Mouse (Mus musculus) midbrain, embryonic 15.5 days (tissue): Measurements from ENCODE around the gene Gtf2e1. TPM values are rescaled to one million over a fixed set of nuclear protein-coding genes. Genes with fewer than 3 reads are reported as not detected.

Experiments
- ATAC-seq: fragments of 200-750 bp; cut with Nextera tagmentation; replicated peaks from 2 replicates; pipeline ENCODE4 v1.8.0; 2017; ENCODE audit warnings: moderate TSS enrichment
- H3K27ac ChIP-seq: fragments of 300-500 bp; sonication (generic); 2 replicates; pipeline ENCODE4 v1.5.1; 2015; ENCODE audit warnings: mild to moderate bottlenecking, inconsistent platforms
- H3K27me3 ChIP-seq: fragments of 300-500 bp; sonication (generic); replicated peaks from 2 replicates; pipeline ENCODE4 v1.6.1; 2015; ENCODE audit warnings: inconsistent platforms
- H3K36me3 ChIP-seq: fragments of 300-500 bp; sonication (generic); replicated peaks from 2 replicates; pipeline ENCODE4 v1.6.1; 2015; ENCODE audit warnings: inconsistent platforms
- H3K4me1 ChIP-seq: fragments of 300-500 bp; sonication (generic); 2 replicates; pipeline ENCODE4 v1.6.1; 2015; ENCODE audit warnings: inconsistent platforms
- H3K4me2 ChIP-seq: fragments of 300-500 bp; sonication (generic); 2 replicates; pipeline ENCODE4 v1.6.1; 2015; ENCODE audit warnings: inconsistent platforms, mild to moderate bottlenecking, moderate library complexity
- H3K4me3 ChIP-seq: fragments of 300-500 bp; sonication (generic); 2 replicates; pipeline ENCODE4 v1.5.1; 2015; ENCODE audit warnings: mild to moderate bottlenecking, inconsistent platforms
- H3K9ac ChIP-seq: fragments of 300-500 bp; sonication (generic); 2 replicates; pipeline ENCODE4 v1.6.1; 2015; ENCODE audit warnings: mild to moderate bottlenecking, inconsistent platforms
- H3K9me3 ChIP-seq: fragments of 300-500 bp; sonication (generic); 2 replicates; pipeline ENCODE4 v1.6.1; 2016; ENCODE audit warnings: inconsistent platforms
- WGBS: fragments of 180-500 bp; shearing (Covaris S2); methylation state at CpG from one replicate; pipeline ENCODE4 v1.1.7; 2015; ENCODE audit warnings: mixed read lengths; 5-methylcytosine and 5-hydroxymethylcytosine counted together
- polyA plus RNA-seq: library from polyadenylated mRNA; unstranded; fragments of >200 nt; fragmentation: Nextera tagmentation; extraction: Ambion mirVana; gene quantifications from 2 replicates; pipeline ENCODE4 v1.2.1, GENCODE M21; 2015

Gtf2e1 gene
- polyA plus RNA-seq, 1 experiment from 2014 or later: 32.4 TPM

GRCm38 (mm10) chr16:37539240-37539610, 364 bp downstream of the Gtf2e1 start:
- Histone ChIP-seq H3K9me3 (no peaks in the 10 kb centered on the region), H3K4me2 (peak overlapping the region; percentile 60), H3K27ac (peak overlapping the region; percentile 96), H3K36me3 (peaks cover 3% of the 10 kb centered on the region; the same call in 1 of the 2 replicates), H3K4me1 (peaks cover 29% of the 10 kb centered on the region), H3K4me3 (peak overlapping the region; percentile 72), H3K9ac (peak overlapping the region; percentile 80), H3K27me3 (no peaks in the 10 kb centered on the region)
- WGBS: under 1% methylated on average over 22 of the region's 22 CpGs
- peak; percentile 65 for ATAC-seq

DNA sequence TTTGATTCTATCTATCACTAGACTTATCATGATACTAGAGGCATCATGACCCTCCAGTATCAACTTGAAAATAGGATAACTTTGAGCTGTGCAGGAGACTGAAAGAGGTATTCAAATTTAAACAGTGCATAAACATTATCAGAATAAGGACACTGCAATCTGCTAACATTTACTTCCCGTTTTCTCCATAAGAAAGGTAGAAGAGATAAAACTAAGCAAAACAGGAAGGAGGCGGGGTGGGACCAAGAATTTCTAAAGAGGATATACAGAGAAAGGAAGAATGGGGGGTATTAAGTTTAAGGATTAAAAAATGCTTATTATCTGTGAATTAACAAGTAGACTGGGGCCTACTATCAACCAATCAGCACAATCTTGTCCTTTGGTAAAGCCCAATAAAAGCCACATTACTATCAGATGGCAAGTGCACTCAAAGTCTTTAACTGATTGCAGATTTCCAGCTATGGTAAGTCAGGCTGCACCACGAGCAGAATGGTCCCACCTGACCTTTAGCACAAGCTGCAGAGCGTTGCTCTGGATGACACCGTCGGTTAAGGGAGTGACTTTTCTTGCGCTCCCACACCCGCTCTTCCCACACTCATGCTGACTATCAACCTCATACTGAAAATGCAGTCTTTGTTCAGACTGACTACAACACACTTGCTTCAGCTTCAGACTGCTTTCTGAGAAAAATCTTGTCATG, 6.1 kb downstream of the Gtf2e1 start:
- H3K27ac ChIP-seq: no peak overlapping the region
- no peak overlapping the region for H3K9ac ChIP-seq

DNA sequence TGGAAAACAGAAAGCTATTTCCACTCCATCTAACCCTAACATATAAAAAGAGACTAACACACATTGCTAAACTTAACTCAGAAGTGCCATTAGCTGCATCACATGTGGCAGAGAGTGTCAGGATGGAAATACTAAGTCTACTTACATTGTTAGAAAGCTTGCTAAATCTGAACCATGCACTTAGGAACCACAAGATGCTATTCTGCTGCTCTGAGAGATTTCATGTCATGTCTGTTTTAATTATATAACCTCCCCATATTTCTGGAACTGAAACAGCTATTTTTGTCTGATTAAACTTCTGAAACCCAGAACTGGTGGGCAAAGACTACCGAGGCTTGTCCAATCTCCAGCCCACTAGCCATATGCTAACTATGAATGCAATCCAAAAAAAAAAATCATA, 7.5 kb downstream of the Gtf2e1 start:
- H3K27me3 ChIP-seq: no peaks in the 10 kb centered on the region
- peaks cover 3% of the 10 kb centered on the region; the same call in 1 of the 2 replicates for H3K36me3 ChIP-seq
- no peak overlapping the region for H3K9ac ChIP-seq
- 87% methylated on average over 1 of the region's 1 CpGs for WGBS
- no peak overlapping the region for H3K27ac ChIP-seq
- H3K4me2 ChIP-seq: no peak overlapping the region
- no peaks in the 10 kb centered on the region for H3K9me3 ChIP-seq
- ATAC-seq: no peak
- peaks cover 9% of the 10 kb centered on the region; the same call in 1 of the 2 replicates for H3K4me1 ChIP-seq
- H3K4me3 ChIP-seq: no peak overlapping the region

More for the DNA sequence above, 6.1 kb downstream of the Gtf2e1 start:
- no peak overlapping the region for H3K4me3 ChIP-seq
- ATAC-seq: no peak
- H3K4me2 ChIP-seq: no peak overlapping the region
- H3K4me1 ChIP-seq: peaks cover 21% of the 10 kb centered on the region
- H3K36me3 ChIP-seq: peaks cover 3% of the 10 kb centered on the region; the same call in 1 of the 2 replicates
- no peaks in the 10 kb centered on the region for H3K9me3 ChIP-seq
- 91% methylated on average over 8 of the region's 8 CpGs for WGBS
- H3K27me3 ChIP-seq: no peaks in the 10 kb centered on the region

- Histone ChIP-seq H3K9ac (no peak overlapping the region), H3K4me3 (no peak overlapping the region), H3K27ac (no peak overlapping the region), H3K27me3 (no peaks in the 10 kb centered on the region), H3K36me3 (0 out of 2 replicates have a peak, but pooled peaks cover 1% of the 10 kb centered on the region), H3K9me3 (no peaks in the 10 kb centered on the region), H3K4me2 (no peak overlapping the region), H3K4me1 (peaks cover 9% of the 10 kb centered on the region; the same call in 1 of the 2 replicates)
- WGBS: 87% methylated on average over 6 of the region's 6 CpGs
- no peak for ATAC-seq
These were observed 9.4 kb downstream of the Gtf2e1 start for GRCm38 (mm10) chr16:37530170-37530569.

DNA sequence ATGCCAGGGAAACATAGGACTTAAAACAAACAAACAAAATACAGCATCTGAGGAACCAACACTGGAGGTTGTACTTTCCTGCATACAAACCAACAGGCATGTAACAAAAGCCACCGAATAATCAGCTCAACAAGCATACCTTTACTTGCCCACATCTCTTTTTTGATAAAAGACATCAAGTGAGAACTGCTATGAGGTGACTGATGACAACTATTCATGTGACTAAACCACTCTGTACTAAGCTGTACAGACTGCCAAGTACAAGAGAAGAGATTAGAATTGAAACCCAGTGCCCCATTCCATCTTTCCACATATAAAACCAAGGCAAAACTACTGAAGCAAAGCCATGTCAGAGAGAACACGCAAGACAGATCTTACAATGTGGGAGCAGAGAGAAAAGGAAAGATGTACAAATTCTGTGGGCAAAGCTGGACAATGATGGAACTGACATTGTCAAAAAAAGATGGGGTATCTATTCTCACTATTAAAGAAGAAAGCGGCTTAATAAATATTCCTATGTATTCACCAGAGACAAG, 12.8 kb downstream of the Gtf2e1 start:
- 92% methylated on average over 3 of the region's 3 CpGs for WGBS
- H3K4me1 ChIP-seq: no peaks in the 10 kb centered on the region
- no peak for ATAC-seq
- no peaks in the 10 kb centered on the region for H3K27me3 ChIP-seq
- H3K9ac ChIP-seq: no peak overlapping the region
- peaks cover 16% of the 10 kb centered on the region; the same call in 1 of the 2 replicates for H3K36me3 ChIP-seq
- no peaks in the 10 kb centered on the region for H3K9me3 ChIP-seq
- no peak overlapping the region for H3K27ac ChIP-seq
- H3K4me2 ChIP-seq: no peak overlapping the region
- H3K4me3 ChIP-seq: no peak overlapping the region

DNA sequence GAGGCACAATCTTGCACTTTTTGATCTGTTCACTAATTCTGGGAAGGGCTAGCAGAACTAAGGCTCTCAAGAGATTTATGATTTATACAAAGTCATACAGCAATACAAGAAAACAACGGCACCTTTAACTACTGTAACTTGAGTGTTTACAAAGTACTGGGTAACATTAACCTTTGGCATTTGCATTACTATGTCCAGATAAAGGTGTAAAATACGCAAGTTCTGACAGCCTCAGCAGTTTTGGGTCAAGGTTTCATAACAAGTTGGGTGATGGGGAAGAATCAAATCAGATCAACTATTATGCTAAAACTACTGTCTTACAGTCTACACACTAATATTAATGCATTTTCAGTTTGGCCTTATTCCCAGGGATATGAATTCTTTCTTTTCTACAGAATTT, 14.5 kb downstream of the Gtf2e1 start:
- no peaks in the 10 kb centered on the region for H3K9me3 ChIP-seq
- H3K27ac ChIP-seq: no peak overlapping the region
- no peaks in the 10 kb centered on the region for H3K4me1 ChIP-seq
- 94% methylated on average over 2 of the region's 2 CpGs for WGBS
- no peaks in the 10 kb centered on the region for H3K27me3 ChIP-seq
- no peak overlapping the region for H3K4me3 ChIP-seq
- H3K9ac ChIP-seq: no peak overlapping the region
- ATAC-seq: no peak
- no peak overlapping the region for H3K4me2 ChIP-seq
- H3K36me3 ChIP-seq: peaks cover 19% of the 10 kb centered on the region; the same call in 1 of the 2 replicates

GRCm38 (mm10) chr16:37522100-37522697, 17.4 kb downstream of the Gtf2e1 start:
- no peaks in the 10 kb centered on the region for H3K27me3 ChIP-seq
- no peaks in the 10 kb centered on the region for H3K9me3 ChIP-seq
- ATAC-seq: no peak
- H3K36me3 ChIP-seq: peaks cover 19% of the 10 kb centered on the region; the same call in 1 of the 2 replicates
- 90% methylated on average over 7 of the region's 7 CpGs for WGBS
- H3K9ac ChIP-seq: no peak overlapping the region
- no peaks in the 10 kb centered on the region for H3K4me1 ChIP-seq
- no peak overlapping the region for H3K4me3 ChIP-seq
- no peak overlapping the region for H3K27ac ChIP-seq
- H3K4me2 ChIP-seq: no peak overlapping the region

GRCm38 (mm10) chr16:37520190-37521040, 19.2 kb downstream of the Gtf2e1 start:
- Histone ChIP-seq H3K9me3 (no peaks in the 10 kb centered on the region), H3K27me3 (no peaks in the 10 kb centered on the region), H3K9ac (no peak overlapping the region), H3K27ac (no peak overlapping the region), H3K4me2 (no peak overlapping the region), H3K4me3 (no peak overlapping the region), H3K36me3 (peaks cover 19% of the 10 kb centered on the region; the same call in 1 of the 2 replicates), H3K4me1 (no peaks in the 10 kb centered on the region)
- WGBS: 96% methylated on average over 2 of the region's 2 CpGs
- no peak for ATAC-seq

DNA sequence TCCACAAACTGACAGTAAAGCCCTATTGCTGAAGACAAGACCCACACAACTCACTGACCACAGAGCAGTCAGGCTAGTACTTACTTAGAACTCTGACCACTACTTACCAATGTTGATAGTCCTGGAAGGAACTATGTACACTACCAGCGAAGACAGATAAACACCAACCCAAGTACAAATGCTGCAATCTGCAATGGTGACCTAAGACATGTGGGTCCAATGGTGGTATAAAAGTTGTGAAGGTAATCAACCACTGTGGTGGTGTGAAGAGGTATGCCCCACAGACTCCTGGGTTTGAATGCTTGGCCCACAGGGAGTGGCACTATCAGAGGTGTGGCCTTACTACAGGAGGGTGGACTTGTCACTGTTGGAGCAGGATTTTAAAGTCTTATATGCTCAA, 19.9 kb downstream of the Gtf2e1 start:
- Histone ChIP-seq H3K4me1 (no peaks in the 10 kb centered on the region), H3K9me3 (no peaks in the 10 kb centered on the region), H3K27me3 (no peaks in the 10 kb centered on the region), H3K27ac (no peak overlapping the region), H3K9ac (no peak overlapping the region), H3K4me3 (no peak overlapping the region), H3K36me3 (peaks cover 19% of the 10 kb centered on the region; the same call in 1 of the 2 replicates), H3K4me2 (no peak overlapping the region)
- 98% methylated on average over 1 of the region's 1 CpGs for WGBS
- no peak for ATAC-seq

GRCm38 (mm10) chr16:37518662-37519061, 20.9 kb downstream of the Gtf2e1 start:
- Histone ChIP-seq H3K36me3 (peaks cover 16% of the 10 kb centered on the region; the same call in 1 of the 2 replicates), H3K27ac (no peak overlapping the region), H3K4me3 (no peak overlapping the region), H3K9me3 (no peaks in the 10 kb centered on the region), H3K4me2 (no peak overlapping the region), H3K27me3 (no peaks in the 10 kb centered on the region), H3K4me1 (no peaks in the 10 kb centered on the region), H3K9ac (no peak overlapping the region)
- 90% methylated on average over 2 of the region's 2 CpGs for WGBS
- ATAC-seq: no peak

DNA sequence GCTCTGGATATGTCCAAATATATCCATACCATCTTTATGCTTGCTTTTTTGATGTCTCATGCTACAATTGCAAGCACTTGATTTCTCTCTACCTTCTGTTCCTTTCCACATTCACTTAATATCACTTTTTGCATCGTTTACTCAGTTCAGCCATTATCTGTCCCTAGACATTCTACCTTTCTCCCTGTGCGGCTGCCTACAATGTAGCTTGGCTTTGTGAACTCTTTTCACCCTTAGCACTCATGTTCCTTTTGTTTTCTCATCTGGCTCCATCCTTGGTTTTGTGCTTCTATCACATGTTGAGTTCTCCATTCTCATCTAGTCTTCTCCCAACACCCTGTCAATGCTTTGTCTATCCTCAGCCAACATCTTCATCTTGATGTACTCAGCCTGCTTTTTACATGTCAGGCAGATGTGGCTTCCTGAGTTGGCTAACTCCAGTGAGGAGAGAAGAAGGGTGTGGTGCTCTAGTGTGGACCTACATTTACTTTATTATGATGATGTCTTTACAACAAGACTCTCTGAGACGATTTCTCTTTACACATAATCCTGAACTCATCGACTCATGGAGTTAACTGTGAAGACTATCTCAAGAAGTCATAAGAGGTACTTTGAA, 21.9 kb downstream of the Gtf2e1 start:
- H3K9ac ChIP-seq: no peak overlapping the region
- peaks cover 12% of the 10 kb centered on the region; the same call in 1 of the 2 replicates for H3K36me3 ChIP-seq
- H3K4me3 ChIP-seq: no peak overlapping the region
- H3K27ac ChIP-seq: no peak overlapping the region
- WGBS: 97% methylated on average over 4 of the region's 4 CpGs
- ATAC-seq: no peak
- H3K27me3 ChIP-seq: no peaks in the 10 kb centered on the region
- no peak overlapping the region for H3K4me2 ChIP-seq
- no peaks in the 10 kb centered on the region for H3K9me3 ChIP-seq
- no peaks in the 10 kb centered on the region for H3K4me1 ChIP-seq
